Mouse (Mus musculus): ENCODE measurements around the gene Gm11127.

DNA sequence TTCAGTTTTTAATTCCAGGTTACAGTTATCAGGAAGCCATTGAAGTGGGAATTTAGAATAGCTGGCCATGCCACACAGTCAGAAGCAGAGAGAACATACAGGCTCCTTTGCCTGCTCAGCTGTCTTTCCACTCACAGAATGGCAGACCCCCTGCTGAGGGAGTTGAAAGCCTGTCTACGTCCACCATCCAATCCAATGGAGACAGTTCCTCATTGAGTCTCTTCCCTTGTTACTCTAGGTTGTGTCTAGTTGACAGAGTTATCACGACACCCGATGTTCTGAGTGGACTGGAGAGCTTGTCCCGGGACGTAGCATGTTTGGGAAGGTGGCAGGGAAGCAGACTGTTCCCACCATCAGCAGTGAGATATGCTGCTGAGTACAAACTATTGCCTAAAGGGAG, 33.0 kb downstream of the Gm11127 start:
- TF ChIP-seq POLR2A (IDR thresholded peaks at IDR 0.05; ENCODE audit: borderline replicate concordance, extremely low read depth, low read depth, low read length) = no peak
- no peak for TF ChIP-seq CTCF (IDR thresholded peaks at IDR 0.05; ENCODE audit: insufficient read depth, low read length)
